ENCODE assay signal across 19 mouse cellular contexts in the genomic region with DNA sequence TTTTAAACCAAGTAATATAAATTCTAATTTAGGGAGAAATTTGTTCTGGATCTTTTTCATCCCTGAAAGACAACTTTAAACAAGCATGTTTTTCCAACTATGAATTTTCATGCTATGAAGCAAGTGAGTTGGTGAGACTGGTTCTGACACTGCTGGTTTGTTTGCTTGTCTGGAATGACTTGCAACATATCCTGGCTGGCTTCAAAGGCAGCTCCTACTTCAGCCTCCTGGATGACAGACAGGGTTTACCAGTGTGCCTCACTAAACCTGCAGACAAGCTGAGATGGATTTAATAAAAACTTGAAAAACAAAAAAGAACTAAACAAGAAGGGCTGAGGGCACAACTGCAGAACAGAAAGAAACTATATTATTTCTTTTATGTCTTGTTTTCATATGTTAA. TPM values are rescaled to one million over a fixed set of nuclear protein-coding genes. Genes with fewer than 3 reads are reported as not detected.
A peak's percentile ranks its signal among the peaks of the same experiment; 100 is the strongest.
DNase-seq lines count a peak whose midpoint lies in the region; ATAC-seq and TF ChIP-seq lines count a peak whose summit lies in the region.
"Had no signal": no experiment of that assay in that cellular context is flagged by ENCODE, and none has a peak within 500 bp of the region (broad histone marks: within the 10 kb centered on the region; RNA-seq: fewer than 3 reads in every experiment).

No protein-coding gene starts in this region.

- no peaks in the 10 kb centered on the region for H3K36me3 ChIP-seq in liver, postnatal 0 days (replicated peaks; ENCODE audit: insufficient read depth, low read length)
- H3K36me3 ChIP-seq: hindbrain, embryonic 10.5 days; limb, embryonic 15.5 days had no signal

- H3K4me1 ChIP-seq in liver, postnatal 0 days (ENCODE audit: insufficient read depth): peaks cover 42% of the 10 kb centered on the region
- H3K4me1 ChIP-seq: limb, embryonic 15.5 days had no signal

- no peaks in the 10 kb centered on the region for H3K27me3 ChIP-seq in liver, postnatal 0 days (ENCODE audit: insufficient read depth, low read length)
- H3K27me3 ChIP-seq: limb, embryonic 15.5 days had no signal

- TF ChIP-seq CTCF in layer of hippocampus, adult 2 months (conservative IDR thresholded peaks at IDR 0.05): no peak
- no peak for TF ChIP-seq CTCF in liver, postnatal 0 days (IDR thresholded peaks at IDR 0.05; ENCODE audit: low read depth)

- no peak overlapping the region for H3K9ac ChIP-seq in liver, postnatal 0 days (replicated peaks)
- H3K9ac ChIP-seq: limb, embryonic 15.5 days had no signal

- H3K4me3 ChIP-seq in layer of hippocampus, adult 2 months: no peak overlapping the region
- H3K4me3 ChIP-seq in liver, postnatal 0 days (ENCODE audit: low read depth, low read length): no peak overlapping the region
- H3K4me3 ChIP-seq: hindbrain, embryonic 10.5 days; limb, embryonic 15.5 days had no signal

- H3K27ac ChIP-seq in layer of hippocampus, adult 2 months: peak overlapping the region; percentile 76
- peak overlapping the region; percentile 56 for H3K27ac ChIP-seq in liver, postnatal 0 days (ENCODE audit: low read depth)
- H3K27ac ChIP-seq: hindbrain, embryonic 10.5 days had no signal

- no peak for TF ChIP-seq EP300 in liver, postnatal 0 days (IDR thresholded peaks at IDR 0.05; ENCODE audit: low read depth)

- no peak overlapping the region; the same call in 1 of the 2 replicates for H3K4me2 ChIP-seq in liver, postnatal 0 days (ENCODE audit: low read depth, low read length)
- H3K4me2 ChIP-seq: limb, embryonic 15.5 days had no signal

- no peak for DNase-seq in layer of hippocampus, adult 2 months (ENCODE audit: low spot score in 2 of 2)
- DNase-seq in layer of hippocampus, postnatal 10 days (ENCODE audit: low spot score in 2 of 2): no peak
- DNase-seq in adipocyte (ENCODE audit: low spot score): peak; percentile 43
- peak; percentile 55 for DNase-seq in fibroblast of lung, adult 2 months (ENCODE audit: low read depth)
- no peak for DNase-seq in liver, postnatal 0 days
- DNase-seq in left cerebral cortex, adult 11 months (ENCODE audit: low spot score): no peak
- no peak for DNase-seq in urinary bladder, adult 18-20 months (ENCODE audit: low spot score in 2 of 2)
- DNase-seq: cerebellum, postnatal 10 days; gastrocnemius, postnatal 25 days; kidney, adult 9 months; kidney, postnatal 4 days; right cerebral cortex, adult 18-20 months; thymus, adult 18-20 months had no signal

- ATAC-seq in liver, postnatal 0 days: peak; percentile 86
- ATAC-seq: CD4-positive, CD25-positive, alpha-beta regulatory T cell, adult 4 months; inflammation-experienced regulatory T-cells, adult 6 months; midbrain, embryonic 16.5 days had no signal

- H3K9me3 ChIP-seq in liver, postnatal 0 days (ENCODE audit: low read length): no peaks in the 10 kb centered on the region
- H3K9me3 ChIP-seq: G1E; hindbrain, embryonic 10.5 days; limb, embryonic 15.5 days had no signal

RNA-seq across cellular contexts. Expression of a gene that starts 43.0 kb away (rescaled TPM):
- total RNA-seq in layer of hippocampus, adult 2 months (2021): 100 to 1,000 TPM in 1 of 2 experiments, 10 to 100 TPM in 1; 94.6 to 101 TPM
- total RNA-seq in layer of hippocampus, postnatal 10 days (2021): 10 to 100 TPM; 95.2 to 98.6 TPM
- polyA plus RNA-seq in liver, postnatal 0 days (2015; fragmentation: Nextera tagmentation; extraction: Ambion mirVana): 89.0 and 93.3 TPM in 2 replicates

RNA-seq across cellular contexts. Expression of a gene that starts 53.7 kb away (rescaled TPM):
- 10 to 100 TPM; 74.1 to 74.9 TPM for total RNA-seq in layer of hippocampus, adult 2 months (2021)
- 10 to 100 TPM; 39.3 to 41.5 TPM for total RNA-seq in layer of hippocampus, postnatal 10 days (2021)
- 0.13 and 0.17 TPM in 2 replicates for polyA plus RNA-seq in liver, postnatal 0 days (2015; fragmentation: Nextera tagmentation; extraction: Ambion mirVana)

Comparison
In these comparisons a context has a peak if more than half of its experiments do, and no peak if none do; other contexts are left out.
1. DNase-seq: peak in adipocyte (single experiment) and fibroblast of lung, adult 2 months (single experiment); none in layer of hippocampus, adult 2 months (0 of 2), layer of hippocampus, postnatal 10 days (0 of 2), liver, postnatal 0 days (single experiment), left cerebral cortex, adult 11 months (single experiment) and urinary bladder, adult 18-20 months (0 of 2).